Mouse (Mus musculus) myocyte (in vitro differentiated cells): Measurements from ENCODE around the gene Anks1b. TPM values are rescaled to one million over a fixed set of nuclear protein-coding genes. Genes with fewer than 3 reads are reported as not detected.

ENCODE experiments used
- H3K27me3 ChIP-seq: one replicate; pipeline ENCODE4 v1.6.1; 2011; ENCODE audit not compliant: control insufficient read depth, insufficient read depth, insufficient read length
- H3K36me3 ChIP-seq: one replicate; pipeline ENCODE4 v1.6.1; 2011; ENCODE audit not compliant: control insufficient read depth, insufficient read depth
- H3K4me2 ChIP-seq: one replicate; pipeline ENCODE4 v1.6.1; 2011; ENCODE audit warnings: low read depth, control low read depth
- H3K4me3 ChIP-seq: one replicate; pipeline ENCODE4 v1.5.1; 2011; ENCODE audit warnings: mild to moderate bottlenecking, control low read depth, moderate library complexity
- H3K79me2 ChIP-seq: one replicate; pipeline ENCODE4 v1.6.1; 2011; ENCODE audit not compliant: control insufficient read depth, insufficient read depth
- H3ac ChIP-seq: one replicate; pipeline ENCODE4 v1.6.1; 2011; ENCODE audit not compliant: control insufficient read depth, insufficient read length
- CEBPB ChIP-seq: IDR thresholded peaks from 2 replicates; pipeline ENCODE4 v1.6.1; 2011; ENCODE audit warnings: mild to moderate bottlenecking, moderate library complexity; ENCODE audit not compliant: poor library complexity, insufficient read depth, severe bottlenecking
- E2F4 ChIP-seq: IDR thresholded peaks from one replicate; pipeline ENCODE4 v1.6.1; 2011; ENCODE audit warnings: mild to moderate bottlenecking, control low read depth, moderate library complexity; ENCODE audit not compliant: insufficient read depth
- MAX ChIP-seq: IDR thresholded peaks from one replicate; pipeline ENCODE4 v1.6.1; 2011; ENCODE audit warnings: low read depth, mild to moderate bottlenecking, control low read depth
- MYOD1 ChIP-seq, 3 experiments: IDR thresholded peaks; one replicate each; pipeline ENCODE4 v1.6.1; 2011; ENCODE audit warnings: control low read depth in 2 of 3, low read depth in 2 of 3, mild to moderate bottlenecking in 2 of 3, moderate library complexity in 1 of 3; ENCODE audit not compliant: insufficient read length in 2 of 3, control insufficient read depth in 1 of 3
- MYOG ChIP-seq, 3 experiments: IDR thresholded peaks; one replicate each; pipeline ENCODE4 v1.6.1; 2011; ENCODE audit warnings: control low read depth in 2 of 3, low read depth in 2 of 3, mild to moderate bottlenecking in 2 of 3; ENCODE audit not compliant: insufficient read length in 2 of 3, control insufficient read depth in 1 of 3, insufficient read depth in 1 of 3
- POLR2A ChIP-seq: IDR thresholded peaks from one replicate; pipeline ENCODE4 v1.6.1; 2011; ENCODE audit warnings: low read depth, mild to moderate bottlenecking, control low read depth, moderate library complexity; ENCODE audit not compliant: insufficient read length
- POLR2AphosphoS2 ChIP-seq: IDR thresholded peaks from one replicate; pipeline ENCODE4 v1.6.1; 2011; ENCODE audit warnings: low read depth, control low read depth; ENCODE audit not compliant: insufficient read length
- REST ChIP-seq: IDR thresholded peaks from one replicate; pipeline ENCODE4 v1.6.1; 2011; ENCODE audit warnings: mild to moderate bottlenecking, control low read depth, moderate library complexity; ENCODE audit not compliant: insufficient read depth, insufficient read length
- SRF ChIP-seq: IDR thresholded peaks from one replicate; pipeline ENCODE4 v1.6.1; 2011; ENCODE audit warnings: low read depth; ENCODE audit not compliant: control insufficient read depth, insufficient read length
- TCF12 ChIP-seq: IDR thresholded peaks from one replicate; pipeline ENCODE4 v1.6.1; 2011; ENCODE audit warnings: mild to moderate bottlenecking, control low read depth; ENCODE audit not compliant: poor library complexity, insufficient read depth, severe bottlenecking
- TCF3 ChIP-seq: IDR thresholded peaks from one replicate; pipeline ENCODE4 v1.6.1; 2011; ENCODE audit warnings: low read depth, control low read depth; ENCODE audit not compliant: insufficient read length
- USF1 ChIP-seq: IDR thresholded peaks from one replicate; pipeline ENCODE4 v1.6.1; 2011; ENCODE audit warnings: low read depth, mild to moderate bottlenecking, control low read depth, moderate library complexity
- polyA plus RNA-seq: library from polyadenylated mRNA; unstranded; fragments of >200 nt; fragmentation: generic; extraction: Trizol; gene quantifications from one replicate; pipeline ENCODE4 v1.2.1, GENCODE M21; 2012; ENCODE audit warnings: missing spikeins

Anks1b gene
- polyA plus RNA-seq, 1 experiment, result 0.13 TPM

DNA sequence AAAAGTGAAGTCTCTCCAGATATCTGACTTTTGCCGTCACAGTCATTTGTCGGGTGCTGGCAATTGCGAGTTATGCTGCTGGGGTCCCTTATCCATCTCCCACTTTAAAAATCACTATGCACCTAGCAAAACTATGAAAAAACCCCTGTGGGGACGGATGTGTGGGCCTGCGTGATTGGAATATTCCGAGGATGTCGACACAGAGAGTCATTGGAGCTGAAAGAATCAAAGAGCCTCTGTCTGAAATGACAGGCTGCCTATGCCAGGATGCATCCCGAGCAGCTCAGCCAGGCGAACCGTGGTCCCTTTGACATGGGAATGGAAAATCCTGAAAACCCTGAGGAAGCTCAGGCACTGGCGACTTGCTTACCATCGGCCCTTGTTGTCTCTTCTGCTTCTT lies 825.9 kb downstream of the Anks1b start:
- TF ChIP-seq MAX (no peak), REST (no peak), MYOD1 (IDR thresholded peaks at IDR 0.05; ENCODE audit: control insufficient read depth in 1 of 3, insufficient read length in 2 of 3, low read depth in 2 of 3) (no peak), SRF (no peak), POLR2A (no peak), E2F4 (no peak), TCF3 (no peak), MYOG (IDR thresholded peaks at IDR 0.05; ENCODE audit: control insufficient read depth in 1 of 3, insufficient read depth in 1 of 3, insufficient read length in 2 of 3, low read depth in 2 of 3) (no peak), TCF12 (no peak), USF1 (no peak), CEBPB (no peak), POLR2AphosphoS2 (no peak)
- H3K27me3 ChIP-seq, result no peaks in the 10 kb centered on the region
- no peaks in the 10 kb centered on the region for H3K79me2 ChIP-seq
- no peak overlapping the region for H3K4me2 ChIP-seq
- no peak overlapping the region for H3ac ChIP-seq
- H3K4me3 ChIP-seq, result no peak overlapping the region
- no peaks in the 10 kb centered on the region for H3K36me3 ChIP-seq

DNA sequence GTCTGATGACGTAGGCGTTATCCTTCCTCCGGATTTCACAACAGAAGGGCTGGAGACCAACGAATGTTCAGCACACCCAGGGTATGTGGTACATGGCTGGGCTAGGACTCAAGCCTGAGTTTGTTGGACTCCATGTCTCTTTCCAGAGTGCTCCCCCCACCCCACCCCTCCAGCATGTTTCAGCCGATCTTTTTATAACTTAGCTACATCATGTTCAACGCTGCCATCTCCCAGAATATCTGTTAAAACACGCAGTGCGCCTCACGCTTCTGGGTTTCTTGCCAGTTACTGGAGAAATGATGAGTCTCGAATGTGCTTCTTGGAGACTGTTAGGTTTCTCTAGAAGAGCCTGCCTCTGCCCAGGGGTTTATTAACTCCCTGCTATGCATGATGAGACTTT lies 831.3 kb downstream of the Anks1b start:
- H3K36me3 ChIP-seq, result no peaks in the 10 kb centered on the region
- no peaks in the 10 kb centered on the region for H3K79me2 ChIP-seq
- no peak overlapping the region for H3K4me3 ChIP-seq
- no peaks in the 10 kb centered on the region for H3K27me3 ChIP-seq
- no peak for TF ChIP-seq POLR2AphosphoS2
- no peak for TF ChIP-seq TCF3
- no peak for TF ChIP-seq CEBPB
- TF ChIP-seq MYOG (IDR thresholded peaks at IDR 0.05; ENCODE audit: control insufficient read depth in 1 of 3, insufficient read depth in 1 of 3, insufficient read length in 2 of 3, low read depth in 2 of 3), result no peak
- no peak for TF ChIP-seq MYOD1 (IDR thresholded peaks at IDR 0.05; ENCODE audit: control insufficient read depth in 1 of 3, insufficient read length in 2 of 3, low read depth in 2 of 3)
- TF ChIP-seq REST, result no peak
- no peak for TF ChIP-seq E2F4
- no peak for TF ChIP-seq TCF12
- TF ChIP-seq POLR2A, result no peak
- TF ChIP-seq SRF, result no peak
- no peak for TF ChIP-seq USF1
- no peak for TF ChIP-seq MAX
- H3ac ChIP-seq, result no peak overlapping the region
- no peak overlapping the region for H3K4me2 ChIP-seq

DNA sequence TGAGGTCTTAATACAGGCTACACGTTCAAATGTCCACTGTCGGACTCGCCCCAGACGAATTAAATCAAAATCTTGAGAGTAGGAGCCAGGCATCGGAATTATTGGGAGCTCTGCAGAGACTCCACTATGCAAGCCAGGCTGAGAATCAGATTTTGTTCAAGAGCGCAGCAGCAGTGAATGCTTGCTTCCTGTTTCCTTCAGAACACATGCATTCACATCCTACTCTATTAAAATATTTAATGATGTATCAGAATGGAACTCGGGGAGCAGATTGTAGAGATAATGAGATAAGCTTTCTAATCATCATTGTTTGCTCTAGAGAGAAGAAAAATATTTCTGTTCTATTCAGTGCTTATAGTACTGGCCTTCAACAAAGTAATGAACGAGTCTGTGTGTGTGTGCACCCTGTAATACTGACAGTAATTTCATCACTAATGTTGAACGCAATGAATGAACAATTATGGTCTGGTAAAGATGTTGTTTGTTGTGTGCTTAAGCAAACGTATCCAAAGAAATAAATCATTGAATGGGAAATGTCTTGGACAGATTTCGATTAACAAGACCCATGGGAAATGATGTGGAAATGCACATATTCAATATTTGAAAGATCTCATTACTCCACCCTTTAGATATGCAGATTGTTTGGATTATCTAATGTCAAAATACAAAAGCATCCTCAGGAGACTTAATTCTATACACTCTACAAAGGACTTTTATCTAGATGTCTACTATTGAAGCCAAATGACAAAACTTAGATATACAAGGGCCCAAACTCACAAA lies 835.7 kb downstream of the Anks1b start:
- H3K4me2 ChIP-seq, result no peak overlapping the region
- TF ChIP-seq TCF3 (no peak), POLR2A (no peak), POLR2AphosphoS2 (no peak), E2F4 (no peak), USF1 (no peak), MYOD1 (IDR thresholded peaks at IDR 0.05; ENCODE audit: control insufficient read depth in 1 of 3, insufficient read length in 2 of 3, low read depth in 2 of 3) (no peak), REST (no peak)
- no peak overlapping the region for H3K4me3 ChIP-seq
- no peaks in the 10 kb centered on the region for H3K36me3 ChIP-seq
- no peaks in the 10 kb centered on the region for H3K27me3 ChIP-seq
- H3K79me2 ChIP-seq, result no peaks in the 10 kb centered on the region
- H3ac ChIP-seq, result no peak overlapping the region

DNA sequence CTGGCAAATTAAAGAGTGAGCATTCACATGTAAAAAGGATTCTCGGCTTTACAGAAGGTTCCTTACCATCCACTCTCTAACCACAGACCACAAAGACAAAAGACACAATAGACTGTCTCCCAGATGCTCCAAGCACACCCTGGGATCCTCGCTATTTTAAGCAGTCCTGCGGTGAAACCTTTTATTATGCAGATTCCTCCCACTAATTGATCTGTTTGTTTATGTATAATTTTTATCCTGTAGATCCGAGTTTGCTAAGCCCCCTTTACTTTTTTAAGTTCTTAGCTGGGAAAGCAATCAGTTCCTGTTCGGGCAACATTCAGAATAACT lies 836.3 kb downstream of the Anks1b start:
- no peaks in the 10 kb centered on the region for H3K27me3 ChIP-seq
- no peak overlapping the region for H3ac ChIP-seq
- no peak overlapping the region for H3K4me2 ChIP-seq
- no peaks in the 10 kb centered on the region for H3K36me3 ChIP-seq
- no peak for TF ChIP-seq MAX
- no peak for TF ChIP-seq REST
- no peak for TF ChIP-seq MYOG (IDR thresholded peaks at IDR 0.05; ENCODE audit: control insufficient read depth in 1 of 3, insufficient read depth in 1 of 3, insufficient read length in 2 of 3, low read depth in 2 of 3)
- TF ChIP-seq CEBPB, result no peak
- no peak for TF ChIP-seq POLR2AphosphoS2
- no peak for TF ChIP-seq TCF3
- TF ChIP-seq E2F4, result no peak
- no peak overlapping the region for H3K4me3 ChIP-seq
- H3K79me2 ChIP-seq, result no peaks in the 10 kb centered on the region

DNA sequence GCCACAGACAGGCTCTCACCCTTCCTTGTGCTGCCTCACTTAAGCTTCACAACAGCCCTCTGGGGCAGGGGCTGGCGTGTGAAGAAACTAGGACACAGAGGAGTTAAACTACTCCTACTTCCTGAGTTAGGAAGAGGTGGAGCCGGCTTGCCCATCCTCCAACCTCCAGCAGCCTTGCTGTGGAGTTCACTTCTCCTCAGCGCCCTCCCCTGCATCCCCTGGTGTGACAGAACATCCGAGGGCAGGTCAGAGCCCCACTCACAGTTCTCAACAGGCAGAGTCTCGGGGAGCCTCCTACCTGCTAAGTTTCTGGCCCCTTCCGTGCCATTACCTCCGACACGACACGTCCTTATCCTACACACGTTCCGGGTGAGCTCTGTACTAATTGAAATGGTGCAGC lies 844.7 kb downstream of the Anks1b start:
- TF ChIP-seq SRF, result no peak
- TF ChIP-seq E2F4, result no peak
- TF ChIP-seq MYOD1 (IDR thresholded peaks at IDR 0.05; ENCODE audit: control insufficient read depth in 1 of 3, insufficient read length in 2 of 3, low read depth in 2 of 3), result no peak
- TF ChIP-seq POLR2AphosphoS2, result no peak
- TF ChIP-seq TCF3, result no peak
- TF ChIP-seq POLR2A, result no peak
- no peak for TF ChIP-seq TCF12
- TF ChIP-seq CEBPB, result no peak
- no peaks in the 10 kb centered on the region for H3K36me3 ChIP-seq
- H3K79me2 ChIP-seq, result no peaks in the 10 kb centered on the region
- H3K27me3 ChIP-seq, result no peaks in the 10 kb centered on the region
- H3K4me2 ChIP-seq, result no peak overlapping the region
- H3ac ChIP-seq, result no peak overlapping the region
- no peak overlapping the region for H3K4me3 ChIP-seq
